Mouse (Mus musculus) spleen, adult 2 months (tissue): ENCODE measurements around the gene Myh11.
A peak's percentile ranks its signal among the peaks of the same experiment; 100 is the strongest.

Experiments used
- CTCF ChIP-seq: fragments of 200-500 bp; IDR thresholded peaks from 2 replicates; pipeline ENCODE4 v1.5.1; 2011; ENCODE audit warnings: mild to moderate bottlenecking, inconsistent platforms; ENCODE audit not compliant: insufficient read depth, insufficient read length, insufficient replicate concordance; ENCODE audit errors: extremely low read depth
- POLR2A ChIP-seq: fragments of 200-500 bp; IDR thresholded peaks from 2 replicates; pipeline ENCODE4 v1.6.1; 2011; ENCODE audit warnings: low read depth, low read length, inconsistent platforms

DNA sequence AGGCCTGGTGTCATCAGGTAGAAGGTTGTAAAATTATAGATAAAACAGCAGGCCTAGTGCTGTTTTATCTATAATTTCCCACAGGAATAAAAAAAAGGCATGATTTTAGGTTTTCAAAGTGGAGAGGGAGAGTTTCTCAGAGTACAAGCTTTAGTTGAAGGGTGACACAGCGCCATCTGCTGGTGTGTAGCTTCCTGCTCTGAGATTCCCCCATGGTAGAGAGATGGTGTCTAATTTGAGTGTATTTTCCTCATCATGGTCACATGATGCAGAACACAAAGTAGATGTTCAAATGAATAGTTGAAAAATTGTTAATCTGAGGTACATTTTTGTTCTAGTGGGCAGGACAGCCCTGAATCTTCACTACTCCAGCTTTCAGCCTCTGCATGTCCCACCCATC lies 95.7 kb downstream of the Myh11 start:
- TF ChIP-seq CTCF (peak; percentile 42; the same call in 1 of the 2 replicates), POLR2A (no peak)
